Mouse (Mus musculus) liver, embryonic 15.5 days (tissue): ENCODE measurements at regions not wholly inside any gene's neighbourhood (a gene's known extent, or its start where the extent isn't known, plus 50 kb on each side); places are given as distances from the start of the nearest gene placed in this dataset.
"Not testable (repeated sequence)": the region's sequence is repeated elsewhere in the genome, so short reads cannot be mapped to it uniquely, and the experiment has no call there.

Source experiments
- ATAC-seq: fragments of 200-750 bp; cut with Nextera tagmentation; 2 replicates; pipeline ENCODE4 v1.8.0; 2017; ENCODE audit warnings: moderate number of reproducible peaks, mild to moderate bottlenecking, moderate library complexity; ENCODE audit not compliant: insufficient read depth
- H3K27ac ChIP-seq: fragments of 300-500 bp; sonication (generic); replicated peaks from 2 replicates; pipeline ENCODE4 v1.5.1; 2015; ENCODE audit warnings: mild to moderate bottlenecking, inconsistent platforms
- H3K27me3 ChIP-seq: fragments of 300-500 bp; sonication (generic); 2 replicates; pipeline ENCODE4 v1.6.1; 2015; ENCODE audit warnings: mild to moderate bottlenecking, inconsistent platforms
- H3K36me3 ChIP-seq: fragments of 300-500 bp; sonication (generic); replicated peaks from 2 replicates; pipeline ENCODE4 v1.6.1; 2015; ENCODE audit warnings: moderate library complexity, mild to moderate bottlenecking, inconsistent platforms
- H3K4me1 ChIP-seq: fragments of 300-500 bp; sonication (generic); replicated peaks from 2 replicates; pipeline ENCODE4 v1.6.1; 2015; ENCODE audit warnings: inconsistent platforms
- H3K4me2 ChIP-seq: fragments of 300-500 bp; sonication (generic); 2 replicates; pipeline ENCODE4 v1.6.1; 2015; ENCODE audit warnings: moderate library complexity, mild to moderate bottlenecking, inconsistent platforms
- H3K4me3 ChIP-seq: fragments of 300-500 bp; sonication (generic); replicated peaks from 2 replicates; pipeline ENCODE4 v1.5.1; 2015; ENCODE audit warnings: mild to moderate bottlenecking, inconsistent platforms
- H3K9ac ChIP-seq: fragments of 300-500 bp; sonication (generic); 2 replicates; pipeline ENCODE4 v1.6.1; 2015; ENCODE audit warnings: moderate library complexity, mild to moderate bottlenecking, inconsistent platforms
- H3K9me3 ChIP-seq: fragments of 300-500 bp; sonication (generic); replicated peaks from 2 replicates; pipeline ENCODE4 v1.6.1; 2016; ENCODE audit warnings: inconsistent platforms
- WGBS: fragments of 180-500 bp; shearing (Covaris S2); methylation state at CpG from one replicate; pipeline ENCODE4 v1.1.7; 2015; ENCODE audit warnings: mixed read lengths; ENCODE audit not compliant: insufficient replicate concordance; 5-methylcytosine and 5-hydroxymethylcytosine counted together

- Histone ChIP-seq H3K4me3 (no peak overlapping the region), H3K9ac (no peak overlapping the region), H3K27me3 (no peaks in the 10 kb centered on the region), H3K4me1 (no peaks in the 10 kb centered on the region), H3K9me3 (no peaks in the 10 kb centered on the region), H3K36me3 (no peaks in the 10 kb centered on the region), H3K4me2 (no peak overlapping the region), H3K27ac (no peak overlapping the region)
- ATAC-seq = no peak
- WGBS = 62% methylated on average over 4 of the region's 4 CpGs
These were observed 336.8 kb upstream of the Gm6657 start for GRCm38 (mm10) chr12:77857281-77857680.

GRCm38 (mm10) chr12:77860769-77861557 lies 333.1 kb upstream of the Gm6657 start:
- no peaks in the 10 kb centered on the region for H3K36me3 ChIP-seq
- H3K4me2 ChIP-seq = no peak overlapping the region
- H3K27ac ChIP-seq = no peak overlapping the region
- H3K4me3 ChIP-seq = no peak overlapping the region
- no peaks in the 10 kb centered on the region for H3K27me3 ChIP-seq
- no peak overlapping the region for H3K9ac ChIP-seq
- no peaks in the 10 kb centered on the region for H3K4me1 ChIP-seq
- no peaks in the 10 kb centered on the region for H3K9me3 ChIP-seq
- 62% methylated on average over 13 of the region's 13 CpGs for WGBS
- no peak for ATAC-seq

DNA sequence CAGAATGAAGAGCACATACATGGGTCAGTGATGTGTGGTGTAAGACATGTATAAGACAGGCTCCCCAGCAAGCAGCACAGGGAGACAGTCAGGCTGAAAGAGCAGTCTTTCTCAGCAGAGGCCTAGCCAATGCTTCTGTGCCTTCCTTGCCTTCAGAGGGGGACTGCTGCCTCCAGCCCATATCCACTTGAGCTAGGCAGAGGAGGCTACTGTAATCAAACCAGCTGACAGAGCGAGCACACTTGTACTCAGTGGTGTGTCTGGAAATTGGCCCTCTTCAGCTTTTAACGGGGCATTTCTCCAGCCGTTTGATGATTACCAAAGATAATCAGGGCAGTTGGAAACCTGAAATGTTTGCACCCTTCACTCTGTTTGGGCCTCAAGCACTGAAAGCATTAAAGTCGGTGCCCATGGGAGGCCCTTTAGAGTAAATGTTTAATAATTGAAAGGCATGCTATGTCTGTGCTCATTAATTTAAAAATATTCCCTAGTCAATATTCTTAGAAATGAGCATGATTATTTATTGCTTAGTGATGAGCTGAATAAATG lies 326.0 kb upstream of the Gm6657 start:
- Histone ChIP-seq H3K36me3 (no peaks in the 10 kb centered on the region), H3K27ac (no peak overlapping the region), H3K4me3 (no peak overlapping the region), H3K27me3 (no peaks in the 10 kb centered on the region), H3K9me3 (no peaks in the 10 kb centered on the region), H3K4me2 (no peak overlapping the region), H3K4me1 (no peaks in the 10 kb centered on the region), H3K9ac (no peak overlapping the region)
- 65% methylated on average over 4 of the region's 4 CpGs for WGBS
- no peak for ATAC-seq

GRCm38 (mm10) chr12:77869296-77869695 lies 324.7 kb upstream of the Gm6657 start:
- H3K4me3 ChIP-seq = no peak overlapping the region
- H3K36me3 ChIP-seq = no peaks in the 10 kb centered on the region
- H3K27me3 ChIP-seq = no peaks in the 10 kb centered on the region
- H3K27ac ChIP-seq = no peak overlapping the region
- H3K4me2 ChIP-seq = no peak overlapping the region
- no peak for ATAC-seq
- no peaks in the 10 kb centered on the region for H3K4me1 ChIP-seq
- WGBS = 64% methylated on average over 3 of the region's 3 CpGs
- H3K9ac ChIP-seq = no peak overlapping the region
- no peaks in the 10 kb centered on the region for H3K9me3 ChIP-seq

DNA sequence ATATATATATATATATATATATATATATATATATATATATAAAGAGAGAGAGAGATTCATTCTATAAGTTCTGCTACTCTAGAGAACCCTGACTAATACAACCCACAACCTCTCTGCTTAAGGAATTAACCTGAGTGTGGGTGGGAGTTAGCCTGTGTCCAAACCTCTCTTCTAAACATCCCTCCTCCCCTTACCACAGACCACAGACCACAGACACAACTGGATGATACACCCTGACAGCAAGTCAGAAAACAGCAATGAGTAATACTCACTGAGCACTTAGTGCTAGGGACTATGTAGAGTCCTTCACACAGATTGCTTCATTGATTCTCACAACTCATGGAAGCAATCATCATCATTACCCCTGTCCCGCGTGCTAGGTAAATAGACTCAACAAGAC lies 306.7 kb upstream of the Gm6657 start:
- Histone ChIP-seq H3K9ac (no peak overlapping the region), H3K4me3 (no peak overlapping the region), H3K9me3 (no peaks in the 10 kb centered on the region), H3K27me3 (no peaks in the 10 kb centered on the region), H3K27ac (no peak overlapping the region), H3K36me3 (no peaks in the 10 kb centered on the region), H3K4me1 (no peaks in the 10 kb centered on the region), H3K4me2 (no peak overlapping the region)
- WGBS = 64% methylated on average over 2 of the region's 2 CpGs
- ATAC-seq = no peak

GRCm38 (mm10) chr12:77891452-77891851 lies 302.6 kb upstream of the Gm6657 start:
- H3K27me3 ChIP-seq = no peaks in the 10 kb centered on the region
- H3K27ac ChIP-seq = no peak overlapping the region
- WGBS = 65% methylated on average over 6 of the region's 6 CpGs
- H3K9ac ChIP-seq = no peak overlapping the region
- no peak for ATAC-seq
- no peaks in the 10 kb centered on the region for H3K36me3 ChIP-seq
- no peak overlapping the region for H3K4me3 ChIP-seq
- no peak overlapping the region for H3K4me2 ChIP-seq
- H3K9me3 ChIP-seq = no peaks in the 10 kb centered on the region
- H3K4me1 ChIP-seq = no peaks in the 10 kb centered on the region

- Histone ChIP-seq H3K4me3 (no peak overlapping the region), H3K4me1 (no peaks in the 10 kb centered on the region), H3K4me2 (no peak overlapping the region), H3K27ac (no peak overlapping the region), H3K27me3 (no peaks in the 10 kb centered on the region), H3K9ac (no peak overlapping the region), H3K9me3 (no peaks in the 10 kb centered on the region), H3K36me3 (no peaks in the 10 kb centered on the region)
- ATAC-seq = no peak
These were observed 299.8 kb upstream of the Gm6657 start for GRCm38 (mm10) chr12:77894238-77894637.

- H3K4me2 ChIP-seq = no peak overlapping the region
- no peak for ATAC-seq
These were observed 298.5 kb upstream of the Gm6657 start for GRCm38 (mm10) chr12:77895508-77895907.

GRCm38 (mm10) chr12:77898974-77899373 lies 295.1 kb upstream of the Gm6657 start:
- H3K9me3 ChIP-seq, ATAC-seq, H3K27me3 ChIP-seq, H3K9ac ChIP-seq, H3K4me2 ChIP-seq, H3K4me3 ChIP-seq, H3K27ac ChIP-seq, H3K4me1 ChIP-seq, H3K36me3 ChIP-seq: not testable (repeated sequence)
- whole genome bisulfite sequencing = 38% methylated on average over 2 of the region's 2 CpGs

More at GRCm38 (mm10) chr12:77895508-77895907, 298.5 kb upstream of the Gm6657 start:
- no peaks in the 10 kb centered on the region for H3K9me3 ChIP-seq
- H3K27me3 ChIP-seq = no peaks in the 10 kb centered on the region
- H3K9ac ChIP-seq = no peak overlapping the region
- WGBS = 63% methylated on average over 2 of the region's 2 CpGs
- no peak overlapping the region for H3K4me3 ChIP-seq
- no peaks in the 10 kb centered on the region for H3K36me3 ChIP-seq
- H3K4me1 ChIP-seq = no peaks in the 10 kb centered on the region
- no peak overlapping the region for H3K27ac ChIP-seq

DNA sequence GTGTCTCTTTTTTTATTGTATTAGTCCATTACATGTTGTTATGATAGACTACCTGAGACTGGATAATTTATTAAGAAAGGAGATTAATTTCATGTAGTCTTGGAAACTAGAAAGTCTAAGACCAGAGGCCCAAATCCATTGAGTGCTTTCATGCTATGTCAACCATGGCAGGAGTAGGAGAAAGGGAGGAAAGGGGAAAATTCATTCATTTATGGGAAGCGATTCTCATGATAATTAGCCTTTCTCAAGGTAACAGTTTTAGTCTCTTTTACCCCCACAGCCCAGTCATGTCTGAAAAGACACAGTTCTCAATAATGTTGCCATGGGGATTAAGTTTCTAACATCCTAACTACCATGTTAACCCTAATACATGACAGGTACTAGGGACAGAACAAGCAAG lies 292.8 kb upstream of the Gm6657 start:
- no peak overlapping the region for H3K27ac ChIP-seq
- no peak overlapping the region for H3K4me2 ChIP-seq
- WGBS = 68% methylated on average over 1 of the region's 1 CpGs
- no peak overlapping the region for H3K9ac ChIP-seq
- no peaks in the 10 kb centered on the region for H3K27me3 ChIP-seq
- no peaks in the 10 kb centered on the region for H3K9me3 ChIP-seq
- H3K4me1 ChIP-seq = no peaks in the 10 kb centered on the region
- ATAC-seq = no peak
- H3K36me3 ChIP-seq = no peaks in the 10 kb centered on the region
- H3K4me3 ChIP-seq = no peak overlapping the region

- H3K4me2 ChIP-seq = no peak overlapping the region
- no peak overlapping the region for H3K4me3 ChIP-seq
- H3K4me1 ChIP-seq = no peaks in the 10 kb centered on the region
- WGBS = 32% methylated on average over 4 of the region's 4 CpGs
- H3K27me3 ChIP-seq = no peaks in the 10 kb centered on the region
- H3K27ac ChIP-seq = no peak overlapping the region
- no peaks in the 10 kb centered on the region for H3K36me3 ChIP-seq
- no peak overlapping the region for H3K9ac ChIP-seq
- no peak for ATAC-seq
- H3K9me3 ChIP-seq = no peaks in the 10 kb centered on the region
These were observed 281.0 kb upstream of the Gm6657 start for GRCm38 (mm10) chr12:77912863-77913554.
